Comparison of ENCODE assay signal across 20 mouse cellular contexts in the genomic region with DNA sequence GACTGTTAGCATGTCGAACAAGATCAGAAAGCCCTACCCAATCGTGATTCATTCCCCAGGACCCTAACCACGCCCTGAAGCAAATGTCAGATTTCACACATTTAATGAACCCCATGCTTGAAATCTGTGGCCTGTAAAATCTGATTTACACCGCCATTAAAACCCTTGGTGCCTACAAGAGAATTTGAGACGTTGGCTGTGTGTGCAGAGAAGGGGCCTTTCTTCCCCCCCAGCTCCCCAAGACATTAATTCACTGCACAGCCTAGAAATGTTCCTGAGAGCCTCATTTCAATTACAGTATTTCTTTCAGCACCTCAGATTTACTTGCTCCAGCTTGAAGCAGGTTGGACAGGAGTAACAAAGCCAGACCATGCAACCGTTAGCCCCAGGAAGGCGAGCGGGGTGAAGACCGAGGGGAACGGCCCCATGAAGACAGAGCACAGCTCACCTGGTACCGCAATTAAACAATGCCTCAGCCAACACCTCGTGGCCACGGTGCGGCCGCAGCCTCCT. TPM values are rescaled to one million over a fixed set of nuclear protein-coding genes. Genes with fewer than 3 reads are reported as not detected.
A peak's percentile ranks its signal among the peaks of the same experiment; 100 is the strongest.
DNase-seq lines count a peak whose midpoint lies in the region; ATAC-seq and TF ChIP-seq lines count a peak whose summit lies in the region.
"Had no signal": no experiment of that assay in that cellular context is flagged by ENCODE, and none has a peak within 500 bp of the region (broad histone marks: within the 10 kb centered on the region; RNA-seq: fewer than 3 reads in every experiment).

No protein-coding gene starts in this region.

- no peaks in the 10 kb centered on the region for H3K36me3 ChIP-seq in kidney, embryonic 14.5 days (ENCODE audit: control insufficient read depth, insufficient read depth, low read length)
- no peaks in the 10 kb centered on the region for H3K36me3 ChIP-seq in midbrain, embryonic 15.5 days (replicated peaks)
- H3K36me3 ChIP-seq in stomach, postnatal 0 days (ENCODE audit: control insufficient read depth, insufficient read depth, low read length) = no peaks in the 10 kb centered on the region
- H3K36me3 ChIP-seq: hindbrain, embryonic 15.5 days; neural tube, embryonic 12.5 days; stomach, embryonic 15.5 days had no signal

- no peak overlapping the region for H3K4me2 ChIP-seq in kidney, embryonic 14.5 days (replicated peaks; ENCODE audit: low read depth, low read length)
- no peak overlapping the region for H3K4me2 ChIP-seq in midbrain, embryonic 15.5 days
- H3K4me2 ChIP-seq in stomach, postnatal 0 days (replicated peaks; ENCODE audit: low read depth) = no peak overlapping the region
- H3K4me2 ChIP-seq: heart, embryonic 11.5 days; hindbrain, embryonic 15.5 days; neural tube, embryonic 12.5 days; stomach, embryonic 15.5 days had no signal

- H3K4me3 ChIP-seq in kidney, embryonic 14.5 days (ENCODE audit: low read length) = no peak overlapping the region
- no peak overlapping the region for H3K4me3 ChIP-seq in midbrain, embryonic 15.5 days
- no peak overlapping the region for H3K4me3 ChIP-seq in stomach, postnatal 0 days (ENCODE audit: low read depth, low read length)
- H3K4me3 ChIP-seq: hindbrain, embryonic 15.5 days; left cerebral cortex, adult 2 months; neural tube, embryonic 12.5 days; stomach, embryonic 15.5 days had no signal

- no peak for DNase-seq in kidney, adult 8-10 months
- peak; percentile 59 for DNase-seq in brain, embryonic 14.5 days (ENCODE audit: low read depth)
- DNase-seq in hindlimb bud, embryonic 11.5 days (ENCODE audit: extremely low spot score, low read depth, low spot score) = peak; percentile 68
- no peak for DNase-seq in stomach, postnatal 0 days (ENCODE audit: low spot score)
- no peak for DNase-seq in thymus, postnatal 25 days
- DNase-seq: adrenal gland, adult 2 months; cerebellum, adult 9-10 months; heart, postnatal 10 days; kidney, postnatal 25 days; liver; lung, postnatal 10 days; right cerebral cortex, postnatal 14 days had no signal

- no peak overlapping the region for H3K9ac ChIP-seq in kidney, embryonic 14.5 days (ENCODE audit: low read depth, low read length)
- no peak overlapping the region for H3K9ac ChIP-seq in midbrain, embryonic 15.5 days
- no peak overlapping the region for H3K9ac ChIP-seq in stomach, postnatal 0 days (ENCODE audit: low read length)
- H3K9ac ChIP-seq: hindbrain, embryonic 15.5 days; neural tube, embryonic 12.5 days; stomach, embryonic 15.5 days had no signal

- H3K4me1 ChIP-seq in kidney, embryonic 14.5 days (ENCODE audit: control insufficient read depth, insufficient read depth, low read length) = peaks cover 15% of the 10 kb centered on the region
- H3K4me1 ChIP-seq in midbrain, embryonic 15.5 days = peaks cover 9% of the 10 kb centered on the region; the same call in 1 of the 2 replicates
- no peaks in the 10 kb centered on the region; the same call in 1 of the 2 replicates for H3K4me1 ChIP-seq in stomach, postnatal 0 days (replicated peaks; ENCODE audit: control insufficient read depth, insufficient read depth)

- no peaks in the 10 kb centered on the region for H3K27me3 ChIP-seq in kidney, embryonic 14.5 days (ENCODE audit: control insufficient read depth, insufficient read depth, low read length)
- H3K27me3 ChIP-seq in midbrain, embryonic 15.5 days (replicated peaks) = no peaks in the 10 kb centered on the region
- H3K27me3 ChIP-seq in stomach, postnatal 0 days (ENCODE audit: control insufficient read depth, insufficient read depth, low read length) = no peaks in the 10 kb centered on the region
- H3K27me3 ChIP-seq: hindbrain, embryonic 15.5 days; neural tube, embryonic 12.5 days; stomach, embryonic 15.5 days had no signal

- TF ChIP-seq EP300 in stomach, postnatal 0 days (optimal IDR thresholded peaks at IDR 0.05) = no peak

- no peaks in the 10 kb centered on the region for H3K9me3 ChIP-seq in kidney, embryonic 14.5 days (ENCODE audit: control insufficient read depth, low read length)
- no peaks in the 10 kb centered on the region for H3K9me3 ChIP-seq in midbrain, embryonic 15.5 days
- H3K9me3 ChIP-seq in stomach, postnatal 0 days (ENCODE audit: control insufficient read depth, low read length) = no peaks in the 10 kb centered on the region
- H3K9me3 ChIP-seq: hindbrain, embryonic 15.5 days; stomach, embryonic 15.5 days had no signal

- WGBS in kidney, embryonic 14.5 days = 28% methylated on average over 15 of the region's 15 CpGs
- 72% methylated on average over 15 of the region's 15 CpGs for WGBS in midbrain, embryonic 15.5 days
- WGBS in stomach, postnatal 0 days = 48% methylated on average over 15 of the region's 15 CpGs

- TF ChIP-seq CTCF in brain, embryonic 14.5 days (IDR thresholded peaks at IDR 0.05; ENCODE audit: borderline replicate concordance, extremely low read depth, insufficient read depth, insufficient read length) = no peak
- no peak for TF ChIP-seq CTCF in stomach, postnatal 0 days (IDR thresholded peaks at IDR 0.05; ENCODE audit: low read depth)

- no peak overlapping the region for H3K27ac ChIP-seq in kidney, embryonic 14.5 days (ENCODE audit: low read depth, low read length)
- peak overlapping the region; percentile 22; the same call in 1 of the 2 replicates for H3K27ac ChIP-seq in midbrain, embryonic 15.5 days
- no peak overlapping the region for H3K27ac ChIP-seq in stomach, postnatal 0 days (replicated peaks)
- H3K27ac ChIP-seq: hindbrain, embryonic 15.5 days; left cerebral cortex, adult 2 months; neural tube, embryonic 12.5 days; stomach, embryonic 15.5 days had no signal

- peak; percentile 16; the same call in 1 of the 2 replicates for ATAC-seq in kidney, embryonic 14.5 days (ENCODE audit: low FRiP score, low TSS enrichment)
- ATAC-seq in midbrain, embryonic 15.5 days (replicated peaks) = no peak
- ATAC-seq in stomach, postnatal 0 days (ENCODE audit: low FRiP score, low TSS enrichment) = no peak
- ATAC-seq: intestine, embryonic 16.5 days had no signal

- no peak for TF ChIP-seq POLR2A in brain, embryonic 14.5 days (IDR thresholded peaks at IDR 0.05; ENCODE audit: borderline replicate concordance, extremely low read depth, insufficient read depth, insufficient read length, poor library complexity, severe bottlenecking)

RNA-seq across cellular contexts. Expression of gene Nfatc2, which starts 16.8 kb away (rescaled TPM):
- polyA plus RNA-seq in kidney, embryonic 14.5 days (2014; fragmentation: Nextera tagmentation; extraction: Ambion mirVana) = 1.7 and 2.7 TPM in 2 replicates
- 2.7 and 4.2 TPM in 2 replicates for polyA plus RNA-seq in brain, embryonic 14.5 days (2012; rRNA removed)
- 3.8 and 3.9 TPM in 2 replicates for polyA plus RNA-seq in midbrain, embryonic 15.5 days (2015; fragmentation: Nextera tagmentation; extraction: Ambion mirVana)
- polyA plus RNA-seq in stomach, postnatal 0 days (2015; fragmentation: Nextera tagmentation; extraction: Ambion mirVana) = 2.0 and 2.2 TPM in 2 replicates

Comparison
In these comparisons a context has a peak if more than half of its experiments do, and no peak if none do; other contexts are left out.
1. DNase-seq: peak in brain, embryonic 14.5 days (single experiment) and hindlimb bud, embryonic 11.5 days (single experiment); none in kidney, adult 8-10 months (0 of 2), stomach, postnatal 0 days (single experiment) and thymus, postnatal 25 days (single experiment).